Mouse (Mus musculus) forebrain, embryonic 14.5 days (tissue): ENCODE data around the gene Aldh1a2. TPM values are rescaled to one million over a fixed set of nuclear protein-coding genes. Genes with fewer than 3 reads are reported as not detected.

Experiments
- ATAC-seq: fragments of 200-750 bp; cut with Nextera tagmentation; 2 replicates; pipeline ENCODE4 v1.8.0; 2017; ENCODE audit warnings: mild to moderate bottlenecking, moderate library complexity
- DNase-seq: peaks from one replicate; pipeline ENCODE4 v3.0.0-alpha.2; 2015; ENCODE audit warnings: low spot score
- H3K27ac ChIP-seq: fragments of 300-500 bp; sonication (generic); 2 replicates; pipeline ENCODE4 v1.5.1; 2014; ENCODE audit warnings: low read depth, mild to moderate bottlenecking, control low read depth, low read length, moderate library complexity
- H3K27me3 ChIP-seq: fragments of 300-500 bp; sonication (generic); replicated peaks from 2 replicates; pipeline ENCODE4 v1.6.1; 2014; ENCODE audit warnings: low read length, control low read depth, mixed read lengths; ENCODE audit not compliant: control insufficient read depth, insufficient read depth
- H3K36me3 ChIP-seq: fragments of 300-500 bp; sonication (generic); 2 replicates; pipeline ENCODE4 v1.6.1; 2014; ENCODE audit warnings: low read length, control low read depth; ENCODE audit not compliant: control insufficient read depth, insufficient read depth
- H3K4me1 ChIP-seq: fragments of 300-500 bp; sonication (generic); 2 replicates; pipeline ENCODE4 v1.6.1; 2014; ENCODE audit warnings: antibody characterized with exemption, low read length, control low read depth; ENCODE audit not compliant: control insufficient read depth, insufficient read depth
- H3K4me2 ChIP-seq: fragments of 300-500 bp; sonication (generic); 2 replicates; pipeline ENCODE4 v1.6.1; 2014; ENCODE audit warnings: mild to moderate bottlenecking, control low read depth, low read length
- H3K4me3 ChIP-seq: fragments of 300-500 bp; sonication (generic); 2 replicates; pipeline ENCODE4 v1.5.1; 2014; ENCODE audit warnings: low read depth, low read length, control low read depth
- H3K9ac ChIP-seq: fragments of 300-500 bp; sonication (generic); 2 replicates; pipeline ENCODE4 v1.6.1; 2014; ENCODE audit warnings: mild to moderate bottlenecking, low read length, control low read depth, moderate library complexity
- H3K9me3 ChIP-seq: fragments of 300-500 bp; sonication (generic); replicated peaks from 2 replicates; pipeline ENCODE4 v1.6.1; 2016; ENCODE audit warnings: low read length, control low read depth, mixed read lengths; ENCODE audit not compliant: control insufficient read depth
- WGBS: fragments of 180-500 bp; shearing (Covaris S2); extraction: QIAGEN DNeasy Blood & Tissue Kit; methylation state at CpG from one replicate; pipeline ENCODE4 v1.1.7; 2014; 5-methylcytosine and 5-hydroxymethylcytosine counted together
- polyA plus RNA-seq: library from polyadenylated mRNA; unstranded; fragments of >200 nt; fragmentation: Nextera tagmentation; extraction: Ambion mirVana; gene quantifications from 2 replicates; pipeline ENCODE4 v1.2.1, GENCODE M21; 2014

Gene Aldh1a2
- polyA plus RNA-seq, result 12.4 and 19.5 TPM in 2 replicates

GRCm38 (mm10) chr9:71215248-71216035 is at the start of gene Aldh1a2:
Aldh1a2 (plus strand) TSS chr9:71215789.
- H3K27me3 ChIP-seq, result peaks cover 67% of the 10 kb centered on the region
- ATAC-seq (peak; percentile 63), DNase-seq (peak; percentile 58)
- H3K4me1 ChIP-seq, result no peaks in the 10 kb centered on the region
- WGBS, result under 1% methylated on average over 68 of the region's 97 CpGs
- H3K9ac ChIP-seq, result no peak within 1 kb of the TSS
- H3K27ac ChIP-seq, result no peak within 1 kb of the TSS
- H3K36me3 ChIP-seq, result no peaks in the 10 kb centered on the region
- peak within 1 kb of the TSS; percentile 33 for H3K4me3 ChIP-seq
- peak within 1 kb of the TSS; percentile 53 for H3K4me2 ChIP-seq
- no peaks in the 10 kb centered on the region for H3K9me3 ChIP-seq

DNA sequence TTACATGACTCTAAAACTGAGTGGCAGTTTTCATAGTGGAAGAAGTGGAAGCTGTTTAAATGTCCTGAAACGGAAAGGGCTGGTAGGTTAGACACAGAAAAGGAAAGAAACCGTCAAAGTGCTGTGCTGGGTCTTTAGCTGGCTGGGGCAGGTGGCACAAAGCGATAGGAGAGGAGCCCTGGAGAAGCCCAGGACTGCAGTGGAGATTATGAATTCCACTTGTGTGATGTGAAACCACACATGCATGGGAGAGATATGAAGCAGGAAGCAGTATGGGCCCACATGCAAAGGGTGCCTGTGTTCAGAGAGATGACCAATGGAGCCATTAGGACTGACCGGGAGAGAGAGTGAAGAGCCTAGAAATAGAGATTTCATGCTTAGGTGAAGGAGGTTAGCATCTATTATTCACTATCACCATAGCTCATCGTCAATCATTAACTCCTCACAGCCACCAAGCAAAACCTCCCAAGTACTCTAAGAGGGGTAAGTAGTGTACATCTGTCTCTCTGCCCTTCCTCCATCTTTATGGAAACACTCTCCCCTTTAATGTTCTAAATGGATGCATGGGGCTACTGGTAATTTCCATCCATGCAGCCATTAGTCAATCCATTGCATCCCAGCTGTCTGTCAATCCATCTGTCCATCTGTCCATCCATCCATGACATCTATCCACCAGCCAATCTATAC is 49.4 kb upstream of the Aldh1a2 start:
- no peaks in the 10 kb centered on the region for H3K27me3 ChIP-seq
- H3K4me3 ChIP-seq, result no peak overlapping the region
- 95% methylated on average over 5 of the region's 5 CpGs for WGBS
- peaks cover 14% of the 10 kb centered on the region for H3K4me1 ChIP-seq
- H3K9me3 ChIP-seq, result no peaks in the 10 kb centered on the region
- H3K27ac ChIP-seq, result no peak overlapping the region
- H3K4me2 ChIP-seq, result no peak overlapping the region
- ATAC-seq (no peak), DNase-seq (no peak)
- H3K36me3 ChIP-seq, result no peaks in the 10 kb centered on the region
- H3K9ac ChIP-seq, result no peak overlapping the region

- 20% methylated on average over 5 of the region's 5 CpGs for WGBS
- no peak overlapping the region for H3K27ac ChIP-seq
- H3K4me1 ChIP-seq, result peaks cover 14% of the 10 kb centered on the region
- no peaks in the 10 kb centered on the region for H3K9me3 ChIP-seq
- no peak overlapping the region for H3K4me3 ChIP-seq
- DNase-seq (peak; percentile 61), ATAC-seq (no peak)
- no peaks in the 10 kb centered on the region for H3K27me3 ChIP-seq
- no peak overlapping the region for H3K4me2 ChIP-seq
- H3K9ac ChIP-seq, result no peak overlapping the region
- H3K36me3 ChIP-seq, result no peaks in the 10 kb centered on the region
These were observed 48.6 kb upstream of the Aldh1a2 start for GRCm38 (mm10) chr9:71166871-71167465.

DNA sequence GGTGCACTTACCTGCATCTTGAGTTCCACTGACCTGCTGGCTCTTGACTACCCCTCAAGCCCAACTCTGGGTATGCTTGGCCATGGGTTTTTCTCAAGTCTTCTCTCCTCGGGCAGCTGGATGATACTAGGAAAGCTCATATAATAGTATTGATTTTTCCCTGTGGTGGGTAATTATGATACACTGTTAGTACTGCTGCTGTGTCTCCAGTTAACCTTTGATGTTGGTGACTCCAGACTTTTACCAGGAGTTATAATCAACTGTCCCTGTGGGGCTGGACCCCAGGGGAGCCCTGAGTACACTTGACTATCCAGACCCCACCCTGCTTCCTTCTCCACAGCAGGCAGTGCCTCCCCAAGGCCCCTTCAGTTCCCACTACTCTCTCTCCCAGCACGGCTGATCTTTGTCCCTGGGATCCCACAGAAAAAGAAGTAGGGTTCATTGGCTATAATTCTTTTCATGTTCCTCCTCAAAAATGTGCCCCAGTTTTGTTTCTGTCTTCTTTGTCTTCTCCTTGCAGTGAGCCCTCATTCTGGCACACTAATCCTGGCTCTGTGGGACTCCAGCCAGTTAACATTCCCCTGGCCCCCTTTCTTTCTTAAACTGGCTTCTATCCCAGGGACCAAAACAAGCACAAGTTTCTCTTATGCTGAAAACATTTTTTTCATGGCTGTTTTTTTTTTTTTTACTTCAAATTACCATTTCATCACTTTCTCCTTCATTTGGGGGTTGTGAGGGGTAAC is 47.9 kb upstream of the Aldh1a2 start:
- H3K36me3 ChIP-seq, result no peaks in the 10 kb centered on the region
- peak overlapping the region; percentile 65 for H3K27ac ChIP-seq
- H3K4me2 ChIP-seq, result no peak overlapping the region
- no peak overlapping the region for H3K4me3 ChIP-seq
- H3K4me1 ChIP-seq, result peaks cover 14% of the 10 kb centered on the region
- no peak overlapping the region for H3K9ac ChIP-seq
- peak; percentile 55; the same call in 1 of the 2 replicates for ATAC-seq
- DNase-seq, result peak; percentile 77
- H3K27me3 ChIP-seq, result no peaks in the 10 kb centered on the region
- WGBS, result 8% methylated on average over 2 of the region's 2 CpGs
- no peaks in the 10 kb centered on the region for H3K9me3 ChIP-seq

GRCm38 (mm10) chr9:71168511-71168910 is 47.1 kb upstream of the Aldh1a2 start, which contains the start of gene Aqp9:
Aqp9 (minus strand) TSS chr9:71168682.
- Histone ChIP-seq H3K27me3 (no peaks in the 10 kb centered on the region), H3K4me2 (0 out of 2 replicates have a peak within 1 kb of the TSS, but pooled peaks have one; percentile 9), H3K4me3 (no peak within 1 kb of the TSS), H3K36me3 (no peaks in the 10 kb centered on the region), H3K9me3 (no peaks in the 10 kb centered on the region), H3K9ac (no peak within 1 kb of the TSS), H3K27ac (peak within 1 kb of the TSS; percentile 65), H3K4me1 (peaks cover 14% of the 10 kb centered on the region)
- 39% methylated on average over 12 of the region's 12 CpGs for WGBS
- DNase-seq, result peak; percentile 42
- no peak for ATAC-seq

- H3K4me1 ChIP-seq, result peaks cover 3% of the 10 kb centered on the region; the same call in 1 of the 2 replicates
- WGBS, result 66% methylated on average over 9 of the region's 9 CpGs
- DNase-seq, result no peak
- no peaks in the 10 kb centered on the region for H3K36me3 ChIP-seq
- H3K27me3 ChIP-seq, result no peaks in the 10 kb centered on the region
- no peak overlapping the region for H3K4me2 ChIP-seq
- H3K9ac ChIP-seq, result no peak overlapping the region
- H3K4me3 ChIP-seq, result no peak overlapping the region
- no peak for ATAC-seq
- no peak overlapping the region for H3K27ac ChIP-seq
- no peaks in the 10 kb centered on the region for H3K9me3 ChIP-seq
These were observed 42.1 kb upstream of the Aldh1a2 start for GRCm38 (mm10) chr9:71173533-71173932.

DNA sequence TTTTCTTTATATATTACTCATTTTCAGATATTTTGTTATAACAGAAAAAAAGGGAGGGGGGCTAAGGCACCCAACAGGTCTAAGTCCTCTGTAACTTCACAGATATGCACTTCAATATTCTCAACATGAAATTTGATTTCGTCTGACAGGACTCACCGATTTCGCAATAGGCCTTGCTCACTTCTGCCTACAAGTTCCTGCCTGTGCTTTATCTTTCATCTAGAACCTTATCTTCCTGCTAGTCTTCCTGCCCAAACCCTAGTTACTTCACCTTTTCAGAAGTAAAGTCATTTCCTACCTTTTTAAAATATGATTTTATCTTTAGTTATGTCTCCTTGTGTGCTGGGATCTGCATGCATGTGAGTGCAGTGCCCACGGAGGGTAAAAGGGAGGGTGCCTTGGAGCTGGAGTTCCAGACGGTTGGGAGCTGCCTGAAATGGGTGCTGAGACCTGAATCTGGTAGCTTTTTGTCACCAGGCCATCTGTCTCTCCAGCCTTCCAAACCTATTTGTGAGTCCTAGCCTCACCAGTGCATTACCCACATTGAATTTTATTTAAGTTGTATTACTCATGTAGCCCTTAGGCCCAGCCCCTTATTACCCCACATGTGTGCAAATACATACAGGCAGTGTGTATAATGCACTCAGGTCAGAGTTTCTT is 41.1 kb upstream of the Aldh1a2 start:
- no peak for DNase-seq
- Histone ChIP-seq H3K9me3 (no peaks in the 10 kb centered on the region), H3K9ac (no peak overlapping the region), H3K36me3 (no peaks in the 10 kb centered on the region), H3K4me3 (no peak overlapping the region), H3K27ac (no peak overlapping the region), H3K4me2 (no peak overlapping the region), H3K4me1 (no peaks in the 10 kb centered on the region), H3K27me3 (no peaks in the 10 kb centered on the region)
- no peak for ATAC-seq
- 87% methylated on average over 5 of the region's 5 CpGs for WGBS

- Histone ChIP-seq H3K4me2 (no peak overlapping the region), H3K27ac (no peak overlapping the region), H3K9me3 (no peaks in the 10 kb centered on the region), H3K9ac (no peak overlapping the region), H3K36me3 (no peaks in the 10 kb centered on the region), H3K27me3 (no peaks in the 10 kb centered on the region), H3K4me1 (no peaks in the 10 kb centered on the region), H3K4me3 (no peak overlapping the region)
- DNase-seq, result no peak
- ATAC-seq, result no peak
- WGBS, result 89% methylated on average over 1 of the region's 1 CpGs
These were observed 39.9 kb upstream of the Aldh1a2 start for GRCm38 (mm10) chr9:71175686-71176085.
